Mouse (Mus musculus) heart, embryonic 13.5 days (tissue): ENCODE data around the gene Wdr18. TPM values are rescaled to one million over a fixed set of nuclear protein-coding genes. Genes with fewer than 3 reads are reported as not detected.

Source experiments
- ATAC-seq: fragments of 200-750 bp; cut with Nextera tagmentation; 2 replicates; pipeline ENCODE4 v1.8.0; 2017; ENCODE audit warnings: moderate TSS enrichment; ENCODE audit not compliant: insufficient number of reproducible peaks, low FRiP score, low TSS enrichment; ENCODE audit errors: extremely low read depth
- H3K27ac ChIP-seq: fragments of 300-500 bp; sonication (generic); replicated peaks from 2 replicates; pipeline ENCODE4 v1.5.1; 2015; ENCODE audit warnings: moderate library complexity, mild to moderate bottlenecking, inconsistent platforms
- H3K27me3 ChIP-seq: fragments of 300-500 bp; sonication (generic); replicated peaks from 2 replicates; pipeline ENCODE4 v1.6.1; 2015; ENCODE audit warnings: mild to moderate bottlenecking, inconsistent platforms
- H3K36me3 ChIP-seq: fragments of 300-500 bp; sonication (generic); 2 replicates; pipeline ENCODE4 v1.6.1; 2015; ENCODE audit warnings: mild to moderate bottlenecking, inconsistent platforms
- H3K4me1 ChIP-seq: fragments of 300-500 bp; sonication (generic); 2 replicates; pipeline ENCODE4 v1.6.1; 2015; ENCODE audit warnings: inconsistent platforms
- H3K4me2 ChIP-seq: fragments of 300-500 bp; sonication (generic); 2 replicates; pipeline ENCODE4 v1.6.1; 2015; ENCODE audit warnings: inconsistent platforms, mild to moderate bottlenecking, moderate library complexity
- H3K4me3 ChIP-seq: fragments of 300-500 bp; sonication (generic); 2 replicates; pipeline ENCODE4 v1.5.1; 2015; ENCODE audit warnings: moderate library complexity, mild to moderate bottlenecking, inconsistent platforms
- H3K9ac ChIP-seq: fragments of 300-500 bp; sonication (generic); 2 replicates; pipeline ENCODE4 v1.6.1; 2015; ENCODE audit warnings: inconsistent platforms, mild to moderate bottlenecking, moderate library complexity
- H3K9me3 ChIP-seq: fragments of 300-500 bp; sonication (generic); 2 replicates; pipeline ENCODE4 v1.6.1; 2016; ENCODE audit warnings: inconsistent platforms
- WGBS: fragments of 180-500 bp; shearing (Covaris S2); methylation state at CpG from one replicate; pipeline ENCODE4 v1.1.7; 2015; ENCODE audit warnings: mixed read lengths; 5-methylcytosine and 5-hydroxymethylcytosine counted together
- polyA plus RNA-seq: library from polyadenylated mRNA; unstranded; fragments of >200 nt; fragmentation: Nextera tagmentation; extraction: Ambion mirVana; gene quantifications from 2 replicates; pipeline ENCODE4 v1.2.1, GENCODE M21; 2015

The Wdr18 gene
- polyA plus RNA-seq, 1 experiment from 2014 or later = 72.4 TPM

DNA sequence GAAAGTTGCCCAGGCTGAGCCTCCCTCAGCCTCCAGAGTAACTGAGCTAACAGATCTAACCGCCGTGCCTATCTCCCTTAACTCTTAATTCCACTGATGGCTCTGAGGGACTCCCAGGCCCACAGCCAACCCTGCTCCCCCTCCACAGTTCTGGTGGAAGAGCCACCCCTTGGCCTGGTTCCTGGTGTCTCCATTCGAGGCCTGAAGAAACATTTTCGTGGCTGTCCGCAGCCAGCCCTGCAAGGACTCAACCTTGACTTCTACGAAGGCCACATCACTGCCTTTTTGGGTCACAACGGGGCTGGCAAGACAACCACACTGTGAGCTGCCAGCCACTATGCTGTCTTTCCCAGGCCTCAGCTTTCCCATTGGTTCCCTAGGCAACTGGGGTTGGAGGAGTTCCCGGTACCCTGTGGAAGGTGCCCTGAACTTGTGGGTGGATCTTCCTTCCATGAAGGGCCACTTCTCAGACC lies 44.3 kb downstream of the Wdr18 start:
- no peak overlapping the region for H3K4me2 ChIP-seq
- no peak overlapping the region for H3K4me3 ChIP-seq
- H3K27ac ChIP-seq = no peak overlapping the region
- WGBS = 76% methylated on average over 8 of the region's 8 CpGs
- peaks cover 34% of the 10 kb centered on the region for H3K27me3 ChIP-seq
- no peak overlapping the region for H3K9ac ChIP-seq
- H3K4me1 ChIP-seq = peaks cover 21% of the 10 kb centered on the region
- H3K36me3 ChIP-seq = peaks cover 13% of the 10 kb centered on the region
- no peaks in the 10 kb centered on the region for H3K9me3 ChIP-seq
- ATAC-seq = no peak

DNA sequence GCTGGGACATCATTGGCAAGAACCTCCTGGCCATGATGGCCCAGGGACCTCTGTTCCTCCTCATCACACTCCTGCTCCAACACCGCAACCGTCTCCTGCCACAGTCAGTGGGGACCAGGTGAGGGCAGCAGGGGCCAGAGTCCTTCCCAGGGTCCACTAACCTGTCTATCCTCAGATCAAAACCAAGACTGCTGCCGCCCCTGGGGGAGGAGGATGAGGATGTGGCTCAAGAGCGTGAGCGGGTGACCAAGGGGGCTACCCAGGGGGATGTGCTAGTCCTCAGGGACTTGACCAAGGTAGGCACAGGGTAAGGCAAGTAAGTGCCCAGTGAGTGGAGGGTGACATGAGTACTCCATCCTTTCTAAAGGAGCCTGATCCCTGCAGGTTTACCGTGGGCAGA lies 51.8 kb downstream of the Wdr18 start:
- Histone ChIP-seq H3K4me3 (no peak overlapping the region), H3K27me3 (peaks cover 52% of the 10 kb centered on the region), H3K36me3 (peaks cover 39% of the 10 kb centered on the region), H3K4me2 (no peak overlapping the region), H3K9ac (no peak overlapping the region), H3K27ac (no peak overlapping the region), H3K4me1 (peaks cover 11% of the 10 kb centered on the region), H3K9me3 (peaks cover 22% of the 10 kb centered on the region)
- ATAC-seq = no peak
- 83% methylated on average over 6 of the region's 6 CpGs for WGBS

DNA sequence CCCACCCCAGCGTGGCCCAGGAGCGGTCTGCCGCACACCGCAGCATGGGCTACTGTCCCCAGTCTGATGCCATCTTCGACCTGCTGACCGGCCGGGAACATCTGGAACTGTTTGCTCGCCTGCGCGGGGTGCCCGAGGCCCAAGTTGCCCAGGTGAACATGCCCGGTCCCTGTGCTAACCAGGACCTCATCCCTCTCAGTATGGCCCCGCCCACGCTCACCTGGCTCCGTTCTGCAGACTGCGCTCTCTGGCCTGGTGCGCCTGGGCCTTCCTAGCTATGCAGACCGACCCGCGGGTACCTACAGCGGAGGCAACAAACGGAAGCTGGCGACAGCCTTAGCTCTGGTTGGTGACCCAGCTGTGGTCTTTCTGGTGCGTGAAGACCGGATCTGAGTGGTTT lies 53.7 kb downstream of the Wdr18 start:
- 43% methylated on average over 25 of the region's 25 CpGs for WGBS
- Histone ChIP-seq H3K4me3 (no peak overlapping the region), H3K9ac (no peak overlapping the region), H3K9me3 (peaks cover 22% of the 10 kb centered on the region), H3K36me3 (peaks cover 33% of the 10 kb centered on the region), H3K27me3 (peaks cover 57% of the 10 kb centered on the region), H3K4me1 (peaks cover 15% of the 10 kb centered on the region), H3K27ac (no peak overlapping the region), H3K4me2 (no peak overlapping the region)
- ATAC-seq = no peak

DNA sequence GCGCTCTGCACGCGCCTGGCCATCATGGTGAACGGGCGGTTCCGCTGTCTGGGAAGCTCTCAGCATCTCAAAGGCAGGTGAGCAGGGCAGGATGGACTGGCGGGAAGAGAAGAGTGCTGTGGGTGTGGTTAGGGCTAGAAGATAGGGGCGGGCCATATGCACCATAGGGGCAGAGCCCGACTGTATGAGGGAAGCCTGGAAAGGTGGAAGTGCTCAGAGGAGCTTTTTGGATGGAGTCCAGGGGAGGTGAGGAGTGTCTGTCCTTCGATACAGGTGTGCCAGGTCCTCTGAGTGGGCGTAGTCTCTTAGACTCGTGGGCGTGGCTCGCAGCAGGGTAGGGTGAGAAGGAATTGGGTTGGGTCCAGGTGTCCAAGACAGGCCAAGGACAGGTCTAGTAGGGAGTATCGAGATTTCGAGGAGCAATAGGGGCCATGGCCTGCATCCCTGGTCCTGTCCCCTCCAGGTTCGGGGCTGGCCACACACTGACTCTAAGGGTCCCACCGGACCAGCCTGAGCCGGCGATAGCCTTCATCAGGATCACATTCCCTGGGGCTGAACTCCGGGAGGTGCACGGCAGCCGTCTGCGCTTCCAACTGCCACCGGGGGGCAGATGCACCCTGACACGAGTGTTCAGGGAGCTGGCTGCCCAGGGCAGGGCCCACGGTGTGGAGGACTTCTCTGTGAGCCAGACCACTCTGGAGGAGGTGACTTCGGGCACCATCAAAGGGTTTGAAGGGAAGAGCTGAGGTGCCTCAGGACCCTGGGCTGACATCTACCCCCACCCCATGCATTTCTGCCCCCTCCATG lies 54.7 kb downstream of the Wdr18 start:
- Histone ChIP-seq H3K27ac (no peak overlapping the region), H3K9ac (no peak overlapping the region), H3K36me3 (peaks cover 22% of the 10 kb centered on the region), H3K4me3 (0 out of 2 replicates have a peak overlapping the region, but pooled peaks have one; percentile 1), H3K4me2 (no peak overlapping the region), H3K9me3 (peaks cover 21% of the 10 kb centered on the region), H3K4me1 (peaks cover 26% of the 10 kb centered on the region), H3K27me3 (peaks cover 57% of the 10 kb centered on the region)
- WGBS = 24% methylated on average over 28 of the region's 28 CpGs
- no peak for ATAC-seq

DNA sequence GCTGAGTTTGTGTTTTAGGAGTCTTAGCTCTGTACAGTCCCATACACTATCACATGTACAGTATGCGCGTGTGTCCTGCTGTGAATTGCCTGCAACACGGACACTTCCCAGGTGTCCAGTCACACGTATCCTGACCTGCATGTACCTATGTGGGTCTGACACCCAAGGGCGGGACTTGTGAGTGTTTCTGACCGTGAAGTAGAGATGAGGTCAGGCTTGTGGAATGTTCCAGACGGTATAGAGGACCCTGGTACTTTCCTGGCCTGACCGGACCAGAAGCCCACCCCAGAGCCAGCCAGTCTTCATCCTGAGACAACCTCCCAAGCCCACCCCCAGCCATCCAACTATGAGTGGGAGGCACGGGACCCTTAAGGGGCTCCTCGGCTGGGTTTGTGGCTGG lies 55.6 kb downstream of the Wdr18 start:
- Histone ChIP-seq H3K27ac (no peak overlapping the region), H3K36me3 (peaks cover 13% of the 10 kb centered on the region), H3K9ac (no peak overlapping the region), H3K4me3 (no peak overlapping the region), H3K4me1 (peaks cover 35% of the 10 kb centered on the region), H3K9me3 (peaks cover 12% of the 10 kb centered on the region; the same call in 1 of the 2 replicates), H3K27me3 (peaks cover 57% of the 10 kb centered on the region), H3K4me2 (no peak overlapping the region)
- ATAC-seq = no peak
- WGBS = 59% methylated on average over 10 of the region's 10 CpGs

DNA sequence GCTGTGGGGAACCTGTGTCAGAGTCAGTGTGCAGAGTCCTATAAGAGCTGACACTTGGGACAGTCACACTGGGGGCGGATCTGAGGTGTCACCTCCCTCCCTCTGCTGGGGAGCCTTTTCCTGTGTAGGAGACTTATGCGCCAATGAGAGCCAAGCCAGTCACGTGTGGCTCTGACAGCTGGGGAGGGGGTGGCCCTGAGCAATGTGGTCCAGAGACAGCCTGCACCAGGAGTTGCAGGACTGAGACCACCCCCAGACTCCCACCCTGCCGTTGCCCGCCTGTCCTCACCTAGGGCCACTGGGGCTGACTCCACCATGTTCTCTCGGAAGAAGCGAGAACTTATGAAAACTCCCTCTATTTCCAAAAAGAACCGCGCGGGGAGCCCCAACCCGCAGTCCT lies 56.6 kb downstream of the Wdr18 start, which contains the start of gene Arhgap45:
Gene Arhgap45, plus strand, starts transcription at position 143 of the 400 bp plus-strand sequence.
- WGBS = 61% methylated on average over 11 of the region's 11 CpGs
- Histone ChIP-seq H3K27me3 (peaks cover 57% of the 10 kb centered on the region), H3K27ac (no peak within 1 kb of the TSS), H3K36me3 (peaks cover 4% of the 10 kb centered on the region), H3K4me1 (peaks cover 37% of the 10 kb centered on the region), H3K9ac (no peak within 1 kb of the TSS), H3K4me2 (no peak within 1 kb of the TSS), H3K4me3 (peak within 1 kb of the TSS; percentile 29), H3K9me3 (peaks cover 2% of the 10 kb centered on the region; the same call in 1 of the 2 replicates)
- ATAC-seq = no peak

DNA sequence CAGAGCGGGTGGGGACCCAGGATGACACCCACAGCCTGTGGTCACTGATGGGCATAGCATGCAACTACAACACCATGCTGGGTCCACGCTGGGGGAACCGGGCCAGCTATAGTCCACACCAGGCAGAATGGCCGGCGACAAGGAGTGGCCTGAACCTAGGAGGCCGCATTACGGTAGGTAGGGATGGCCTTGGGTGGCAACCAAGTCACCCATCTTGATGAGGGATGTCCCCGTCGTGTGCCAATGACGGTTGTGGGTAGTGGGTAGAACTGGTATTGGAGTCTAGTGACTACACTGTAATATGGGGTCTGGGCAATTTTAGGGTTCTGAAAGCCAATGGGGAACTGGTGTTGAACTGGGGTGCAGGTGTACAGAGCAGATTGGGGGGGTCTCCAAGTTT lies 57.0 kb downstream of the Wdr18 start:
- Histone ChIP-seq H3K4me1 (peaks cover 37% of the 10 kb centered on the region), H3K9me3 (no peaks in the 10 kb centered on the region), H3K27me3 (peaks cover 52% of the 10 kb centered on the region), H3K4me2 (no peak overlapping the region), H3K9ac (no peak overlapping the region), H3K36me3 (0 out of 2 replicates have a peak, but pooled peaks cover under 1% of the 10 kb centered on the region), H3K4me3 (peak overlapping the region; percentile 29), H3K27ac (no peak overlapping the region)
- ATAC-seq = no peak
- 82% methylated on average over 10 of the region's 10 CpGs for WGBS

DNA sequence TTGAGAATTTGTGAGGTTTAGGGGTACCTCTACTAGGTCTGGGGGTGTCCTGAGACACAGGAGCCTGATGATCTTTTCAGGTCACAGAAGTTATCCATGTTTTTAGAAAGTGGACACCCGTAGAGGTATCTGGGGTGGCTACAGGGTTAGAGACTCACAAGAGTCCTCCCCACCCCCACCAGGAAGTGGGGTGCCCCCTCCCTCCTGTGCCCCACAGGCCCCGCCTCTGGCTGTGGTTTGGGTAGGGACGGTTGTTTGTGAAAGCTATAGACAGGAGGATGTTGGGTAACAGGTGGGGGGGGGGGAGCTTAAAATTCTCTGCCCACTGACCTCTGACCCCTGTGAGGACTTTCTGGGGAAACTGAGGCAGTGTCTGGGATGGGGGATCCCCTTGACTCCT lies 57.4 kb downstream of the Wdr18 start:
- Histone ChIP-seq H3K27ac (no peak overlapping the region), H3K4me1 (peaks cover 37% of the 10 kb centered on the region), H3K36me3 (0 out of 2 replicates have a peak, but pooled peaks cover 3% of the 10 kb centered on the region), H3K4me2 (0 out of 2 replicates have a peak overlapping the region, but pooled peaks have one; percentile 11), H3K9ac (no peak overlapping the region), H3K9me3 (no peaks in the 10 kb centered on the region), H3K27me3 (peaks cover 48% of the 10 kb centered on the region), H3K4me3 (peak overlapping the region; percentile 29; the same call in 1 of the 2 replicates)
- ATAC-seq = no peak
- WGBS = 60% methylated on average over 3 of the region's 3 CpGs

DNA sequence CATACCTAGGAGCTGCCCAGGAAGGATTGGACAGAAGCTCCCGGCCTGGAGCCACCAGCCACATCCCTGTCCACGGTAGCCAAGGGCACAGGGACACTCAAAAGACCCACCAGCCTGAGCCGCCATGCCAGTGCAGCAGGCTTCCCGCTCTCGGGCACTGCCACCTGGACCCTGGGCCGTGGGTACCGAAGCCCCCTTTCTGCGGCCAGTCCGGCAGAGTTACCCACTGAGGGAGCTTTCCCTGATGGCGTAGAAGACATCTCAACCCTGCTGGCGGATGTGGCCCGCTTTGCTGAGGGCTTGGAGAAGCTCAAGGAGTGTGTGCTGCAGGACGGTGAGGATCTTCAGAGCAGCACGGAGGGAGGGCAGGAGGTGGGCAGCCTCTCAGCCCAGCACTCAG lies 57.8 kb downstream of the Wdr18 start:
- WGBS = 76% methylated on average over 14 of the region's 14 CpGs
- peaks cover 37% of the 10 kb centered on the region for H3K4me1 ChIP-seq
- no peak for ATAC-seq
- peaks cover 5% of the 10 kb centered on the region for H3K36me3 ChIP-seq
- H3K4me3 ChIP-seq = no peak overlapping the region
- H3K27ac ChIP-seq = no peak overlapping the region
- 0 out of 2 replicates have a peak overlapping the region, but pooled peaks have one; percentile 11 for H3K4me2 ChIP-seq
- peaks cover 44% of the 10 kb centered on the region for H3K27me3 ChIP-seq
- no peaks in the 10 kb centered on the region for H3K9me3 ChIP-seq
- peak overlapping the region; percentile 50; the same call in 1 of the 2 replicates for H3K9ac ChIP-seq

DNA sequence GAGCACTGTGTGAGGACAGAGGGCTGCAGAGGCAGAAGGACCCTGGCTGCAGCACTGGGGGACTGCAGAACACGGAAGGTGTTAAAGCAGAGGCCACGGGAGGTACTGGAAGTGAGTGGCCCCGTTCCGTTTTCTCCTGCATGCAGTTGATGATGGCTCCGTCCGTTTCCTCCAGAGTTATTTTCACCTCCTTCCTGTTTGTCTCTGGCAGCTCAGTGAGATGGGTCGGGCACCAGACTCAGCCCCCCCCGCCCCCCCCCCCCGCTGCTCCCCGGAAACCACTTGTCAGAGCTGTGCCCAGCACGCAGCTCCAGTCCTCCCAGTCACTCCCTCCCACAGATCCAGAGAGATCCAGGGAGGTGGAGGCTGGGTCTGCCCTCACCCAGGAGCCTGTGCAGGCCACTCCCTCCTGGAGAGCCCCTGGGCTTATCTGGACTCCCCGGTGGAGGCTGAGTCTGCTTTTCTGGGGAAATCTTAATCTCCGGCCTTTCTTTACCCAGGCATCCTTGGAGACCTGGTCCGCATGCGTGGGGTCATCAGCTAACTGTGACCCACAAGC lies 58.9 kb downstream of the Wdr18 start:
- peaks cover 37% of the 10 kb centered on the region for H3K4me1 ChIP-seq
- peak; percentile 37; the same call in 1 of the 2 replicates for ATAC-seq
- H3K27ac ChIP-seq = peak overlapping the region; percentile 77
- peak overlapping the region; percentile 76 for H3K9ac ChIP-seq
- H3K4me2 ChIP-seq = peak overlapping the region; percentile 64
- no peaks in the 10 kb centered on the region for H3K9me3 ChIP-seq
- H3K27me3 ChIP-seq = peaks cover 33% of the 10 kb centered on the region
- 3% methylated on average over 13 of the region's 15 CpGs for WGBS
- H3K4me3 ChIP-seq = peak overlapping the region; percentile 44
- H3K36me3 ChIP-seq = peaks cover 10% of the 10 kb centered on the region

DNA sequence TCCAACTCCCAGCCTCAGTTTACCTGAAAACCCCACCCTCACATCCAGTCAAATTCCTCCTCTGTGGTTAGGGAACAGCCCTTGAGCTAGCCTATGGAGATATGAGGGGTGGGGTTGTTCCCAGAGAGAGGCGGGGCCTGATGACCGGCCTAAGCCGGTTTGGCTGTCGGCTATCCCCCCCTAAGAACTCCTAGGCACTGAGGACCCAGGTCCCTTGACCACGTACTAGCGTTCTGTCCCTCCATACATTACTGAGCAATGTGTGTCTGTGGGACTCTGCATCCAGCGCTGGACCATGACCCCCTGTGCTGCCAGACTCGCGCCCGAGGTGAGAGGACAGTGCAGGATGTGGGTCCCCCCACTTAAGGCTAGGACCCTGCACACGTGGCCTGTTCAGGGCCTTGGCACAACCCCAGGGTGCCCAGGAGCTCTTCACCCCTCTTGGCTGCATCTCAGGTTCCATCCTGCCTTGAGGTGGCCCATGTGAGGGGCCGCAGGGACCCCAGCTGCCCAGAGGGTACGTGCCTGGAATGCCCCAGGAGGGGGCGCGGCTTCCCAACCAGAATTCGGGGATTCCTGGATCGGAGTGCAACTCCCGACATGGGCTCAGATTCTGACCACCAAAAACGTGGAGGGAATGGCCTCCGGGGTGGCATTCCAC lies 59.6 kb downstream of the Wdr18 start:
- peak overlapping the region; percentile 77 for H3K27ac ChIP-seq
- H3K4me3 ChIP-seq = peak overlapping the region; percentile 44
- H3K9ac ChIP-seq = peak overlapping the region; percentile 76
- WGBS = 18% methylated on average over 20 of the region's 20 CpGs
- H3K9me3 ChIP-seq = no peaks in the 10 kb centered on the region
- peak overlapping the region; percentile 64 for H3K4me2 ChIP-seq
- H3K36me3 ChIP-seq = peaks cover 10% of the 10 kb centered on the region
- peaks cover 37% of the 10 kb centered on the region for H3K4me1 ChIP-seq
- ATAC-seq = peak; percentile 22; the same call in 1 of the 2 replicates
- H3K27me3 ChIP-seq = peaks cover 26% of the 10 kb centered on the region
